Mouse (Mus musculus) spleen, adult 2 months (tissue): ENCODE results near the gene Phldb2.

Experiments used
- CTCF ChIP-seq: fragments of 200-500 bp; IDR thresholded peaks from 2 replicates; pipeline ENCODE4 v1.5.1; 2011; ENCODE audit warnings: mild to moderate bottlenecking, inconsistent platforms; ENCODE audit not compliant: insufficient read depth, insufficient read length, insufficient replicate concordance; ENCODE audit errors: extremely low read depth
- POLR2A ChIP-seq: fragments of 200-500 bp; IDR thresholded peaks from 2 replicates; pipeline ENCODE4 v1.6.1; 2011; ENCODE audit warnings: low read depth, low read length, inconsistent platforms

- TF ChIP-seq CTCF (no peak), POLR2A (no peak)
Observed at GRCm38 (mm10) chr16:45737880-45738279, 215.5 kb downstream of the Phldb2 start.
